In the genomic region with DNA sequence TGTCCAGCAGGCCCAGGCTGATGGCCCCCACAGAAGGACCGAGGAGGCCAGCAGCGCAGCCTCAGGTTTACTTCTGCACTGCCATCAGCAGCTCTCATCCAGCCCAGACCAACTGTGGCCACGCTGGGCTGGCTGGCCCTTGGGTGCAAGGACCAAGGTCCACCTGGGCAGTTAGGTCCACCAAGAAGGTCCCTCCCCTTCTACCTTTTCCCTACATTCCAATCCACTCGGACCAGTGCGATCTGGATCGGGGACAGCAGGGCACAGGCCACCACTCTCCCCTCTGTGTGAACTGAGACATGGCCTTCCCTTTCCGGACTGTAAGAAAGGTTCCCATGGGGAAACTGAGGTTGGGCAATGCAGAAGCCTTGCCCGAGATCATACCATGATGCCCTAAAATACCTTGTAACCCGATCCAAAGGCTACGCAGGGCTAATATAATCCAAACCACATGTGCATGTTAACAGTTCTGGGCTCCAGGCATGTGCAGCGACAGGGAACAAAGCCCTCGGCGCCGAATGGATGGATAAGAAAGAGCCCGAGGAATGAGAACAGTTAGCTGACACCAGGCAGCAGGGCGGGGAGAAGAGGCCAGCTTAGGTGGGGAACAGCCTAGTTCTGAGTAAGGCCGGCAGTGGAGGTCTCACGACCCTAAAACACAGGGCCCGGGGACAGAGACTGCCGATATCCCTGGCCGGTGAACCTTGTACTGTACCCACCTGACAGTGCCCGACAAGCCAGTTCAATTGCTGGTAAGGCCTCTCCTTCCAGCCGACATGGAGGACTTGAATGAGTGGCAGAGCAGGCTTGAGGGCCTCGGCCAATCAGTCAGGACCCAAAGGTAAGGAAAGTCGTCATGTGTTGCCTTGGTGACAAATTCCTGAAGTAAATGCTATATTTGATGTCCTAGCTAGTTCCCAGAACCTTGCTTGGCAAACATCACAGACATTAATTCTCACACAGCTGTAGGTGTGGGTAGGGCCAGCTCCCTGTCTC, we compare ENCODE assay signal across 12 mouse cellular contexts. TPM values are rescaled to one million over a fixed set of nuclear protein-coding genes. Genes with fewer than 3 reads are reported as not detected.
DNase-seq lines count a peak whose midpoint lies in the region; ATAC-seq and TF ChIP-seq lines count a peak whose summit lies in the region.
"Had no signal": no experiment of that assay in that cellular context is flagged by ENCODE, and none has a peak within 500 bp of the region (broad histone marks: within the 10 kb centered on the region; RNA-seq: fewer than 3 reads in every experiment).

No protein-coding gene starts in this region.

- H3K4me2 ChIP-seq in heart, embryonic 13.5 days = no peak overlapping the region
- peak overlapping the region; percentile 12 for H3K4me2 ChIP-seq in embryonic facial prominence, embryonic 13.5 days

- ATAC-seq in heart, embryonic 13.5 days (ENCODE audit: extremely low read depth, insufficient number of reproducible peaks, low FRiP score, low TSS enrichment) = no peak
- 0 out of 2 replicates have a peak, but pooled peaks have one; percentile 29 for ATAC-seq in embryonic facial prominence, embryonic 13.5 days (ENCODE audit: insufficient number of reproducible peaks, insufficient read depth, low FRiP score, low TSS enrichment, low read depth)
- ATAC-seq: CD4-positive, CD25-positive, alpha-beta regulatory T cell, adult 4 months; forebrain, embryonic 14.5 days had no signal

- H3K4me1 ChIP-seq in heart, embryonic 13.5 days = no peaks in the 10 kb centered on the region
- peaks cover 13% of the 10 kb centered on the region for H3K4me1 ChIP-seq in embryonic facial prominence, embryonic 13.5 days

- no peaks in the 10 kb centered on the region for H3K27me3 ChIP-seq in heart, embryonic 13.5 days (replicated peaks)
- no peaks in the 10 kb centered on the region for H3K27me3 ChIP-seq in embryonic facial prominence, embryonic 13.5 days

- 61% methylated on average over 25 of the region's 25 CpGs for WGBS in heart, embryonic 13.5 days
- WGBS in embryonic facial prominence, embryonic 13.5 days = 30% methylated on average over 25 of the region's 25 CpGs

- TF ChIP-seq CTCF in layer of hippocampus, adult 2 months (conservative IDR thresholded peaks at IDR 0.05) = no peak

- no peak overlapping the region for H3K4me3 ChIP-seq in heart, embryonic 13.5 days
- H3K4me3 ChIP-seq in embryonic facial prominence, embryonic 13.5 days = no peak overlapping the region
- no peak overlapping the region for H3K4me3 ChIP-seq in layer of hippocampus, adult 2 months

- no peak overlapping the region for H3K27ac ChIP-seq in heart, embryonic 13.5 days (replicated peaks)
- peak overlapping the region; percentile 77 for H3K27ac ChIP-seq in embryonic facial prominence, embryonic 13.5 days
- no peak overlapping the region for H3K27ac ChIP-seq in layer of hippocampus, adult 2 months

- peaks cover 1% of the 10 kb centered on the region; the same call in 1 of the 2 replicates for H3K36me3 ChIP-seq in heart, embryonic 13.5 days
- H3K36me3 ChIP-seq in embryonic facial prominence, embryonic 13.5 days = peaks cover under 1% of the 10 kb centered on the region; the same call in 1 of the 2 replicates

- no peak for DNase-seq in heart, postnatal 4 days
- peak; percentile 80 to 96 for DNase-seq in kidney, postnatal 25 days
- DNase-seq in lung, postnatal 25 days (ENCODE audit: low spot score) = peak; percentile 55
- DNase-seq in gastrocnemius, postnatal 14 days = no peak
- no peak for DNase-seq in left cerebral cortex, adult 8-10 months (ENCODE audit: low spot score in 2 of 2)
- DNase-seq in layer of hippocampus, adult 2 months (ENCODE audit: low spot score in 2 of 2) = no peak
- DNase-seq: cerebellum, adult 11-12 months; thymus, postnatal 25 days had no signal

- H3K9ac ChIP-seq in heart, embryonic 13.5 days = 0 out of 2 replicates have a peak overlapping the region, but pooled peaks have one; percentile 19
- peak overlapping the region; percentile 51; the same call in 1 of the 2 replicates for H3K9ac ChIP-seq in embryonic facial prominence, embryonic 13.5 days

- intact Hi-C loops in gastrocnemius, postnatal 14 days (cut with DNase I; ENCODE audit: low total_unique reads) = no loop called here

- H3K9me3 ChIP-seq in heart, embryonic 13.5 days = no peaks in the 10 kb centered on the region
- H3K9me3 ChIP-seq in embryonic facial prominence, embryonic 13.5 days = no peaks in the 10 kb centered on the region

RNA-seq across cellular contexts. Expression of a gene that starts 13.0 kb away (rescaled TPM):
- polyA plus RNA-seq in heart, embryonic 13.5 days (2015; fragmentation: Nextera tagmentation; extraction: Ambion mirVana) = 35.3 and 36.1 TPM in 2 replicates
- 10 to 100 TPM; 59.7 to 60.2 TPM for total RNA-seq in heart, postnatal 4 days (2021)
- polyA plus RNA-seq in embryonic facial prominence, embryonic 13.5 days (2015; fragmentation: Nextera tagmentation; extraction: Ambion mirVana) = 30.0 and 30.4 TPM in 2 replicates
- 10 to 100 TPM; 41.3 to 43.2 TPM for total RNA-seq in gastrocnemius, postnatal 14 days (2021)
- 10 to 100 TPM; 46.9 to 51.4 (median 49.9) TPM for total RNA-seq in left cerebral cortex, adult 8-10 months (2022)
- 10 to 100 TPM; 33.8 to 35.5 TPM for total RNA-seq in layer of hippocampus, adult 2 months (2021)

RNA-seq across cellular contexts. Expression of a gene that starts 20.7 kb away (rescaled TPM):
- 0.91 and 0.98 TPM in 2 replicates for polyA plus RNA-seq in heart, embryonic 13.5 days (2015; fragmentation: Nextera tagmentation; extraction: Ambion mirVana)
- total RNA-seq in heart, postnatal 4 days (2021) = 1 to 10 TPM; 3.1 to 3.4 TPM
- polyA plus RNA-seq in embryonic facial prominence, embryonic 13.5 days (2015; fragmentation: Nextera tagmentation; extraction: Ambion mirVana) = 0.22 and 1.5 TPM in 2 replicates
- total RNA-seq in gastrocnemius, postnatal 14 days (2021) = 1 to 10 TPM; 2.6 to 4.7 TPM
- under 1 TPM; 0.50 to 0.81 (median 0.63) TPM for total RNA-seq in left cerebral cortex, adult 8-10 months (2022)
- under 1 TPM in 1 of 2 experiments, not detected in 1; 0.69 TPM for total RNA-seq in layer of hippocampus, adult 2 months (2021)
- polyA plus RNA-seq: CD4-positive, CD25-positive, alpha-beta regulatory T cell, adult 4 months had no signal

RNA-seq across cellular contexts. Expression of a gene that starts 27.0 kb away (rescaled TPM):
- polyA plus RNA-seq in heart, embryonic 13.5 days (2015; fragmentation: Nextera tagmentation; extraction: Ambion mirVana) = 47.5 and 49.0 TPM in 2 replicates
- 10 to 100 TPM; 43.7 to 47.6 TPM for total RNA-seq in heart, postnatal 4 days (2021)
- polyA plus RNA-seq in embryonic facial prominence, embryonic 13.5 days (2015; fragmentation: Nextera tagmentation; extraction: Ambion mirVana) = 44.1 and 47.8 TPM in 2 replicates
- 10 to 100 TPM; 44.1 to 49.3 TPM for total RNA-seq in gastrocnemius, postnatal 14 days (2021)
- 100 to 1,000 TPM; 226 to 280 (median 259) TPM for total RNA-seq in left cerebral cortex, adult 8-10 months (2022)
- total RNA-seq in layer of hippocampus, adult 2 months (2021) = 100 to 1,000 TPM; 160 to 170 TPM

RNA-seq across cellular contexts. Expression of a gene that starts 41.5 kb away (rescaled TPM):
- 4.2 and 5.0 TPM in 2 replicates for polyA plus RNA-seq in heart, embryonic 13.5 days (2015; fragmentation: Nextera tagmentation; extraction: Ambion mirVana)
- total RNA-seq in heart, postnatal 4 days (2021) = 1 to 10 TPM; 3.5 to 3.6 TPM
- 6.3 and 6.5 TPM in 2 replicates for polyA plus RNA-seq in embryonic facial prominence, embryonic 13.5 days (2015; fragmentation: Nextera tagmentation; extraction: Ambion mirVana)
- 1 to 10 TPM; 2.4 to 3.1 TPM for total RNA-seq in gastrocnemius, postnatal 14 days (2021)
- 1 to 10 TPM; 3.8 to 4.1 (median 3.9) TPM for total RNA-seq in left cerebral cortex, adult 8-10 months (2022)
- total RNA-seq in layer of hippocampus, adult 2 months (2021) = 1 to 10 TPM; 4.3 to 4.5 TPM

RNA-seq across cellular contexts. Expression of a gene that starts 42.5 kb away (rescaled TPM):
- polyA plus RNA-seq in heart, embryonic 13.5 days (2015; fragmentation: Nextera tagmentation; extraction: Ambion mirVana) = 10.7 and 10.9 TPM in 2 replicates
- 10 to 100 TPM; 16.4 to 22.2 TPM for total RNA-seq in heart, postnatal 4 days (2021)
- polyA plus RNA-seq in embryonic facial prominence, embryonic 13.5 days (2015; fragmentation: Nextera tagmentation; extraction: Ambion mirVana) = 23.5 and 24.6 TPM in 2 replicates
- total RNA-seq in gastrocnemius, postnatal 14 days (2021) = 10 to 100 TPM; 18.1 to 47.8 TPM
- total RNA-seq in left cerebral cortex, adult 8-10 months (2022) = 10 to 100 TPM; 56.5 to 66.1 (median 60.9) TPM
- 10 to 100 TPM; 54.5 to 57.6 TPM for total RNA-seq in layer of hippocampus, adult 2 months (2021)

Comparison
In these comparisons a context has a peak if more than half of its experiments do, and no peak if none do; other contexts are left out.
1. DNase-seq: peak in kidney, postnatal 25 days (2 of 2) and lung, postnatal 25 days (single experiment); none in heart, postnatal 4 days (single experiment), gastrocnemius, postnatal 14 days (single experiment), left cerebral cortex, adult 8-10 months (0 of 2) and layer of hippocampus, adult 2 months (0 of 2).